Mouse (Mus musculus): ENCODE measurements around the gene Vmn2r21. TPM values are rescaled to one million over a fixed set of nuclear protein-coding genes. Genes with fewer than 3 reads are reported as not detected.
A peak's percentile ranks its signal among the peaks of the same experiment; 100 is the strongest.
"Not testable (repeated sequence)": the region's sequence is repeated elsewhere in the genome, so short reads cannot be mapped to it uniquely, and the experiment has no call there.

Vmn2r21 gene
- polyA plus RNA-seq (2015; fragmentation: Nextera tagmentation; extraction: Ambion mirVana), result not detected in 2 replicates

DNA sequence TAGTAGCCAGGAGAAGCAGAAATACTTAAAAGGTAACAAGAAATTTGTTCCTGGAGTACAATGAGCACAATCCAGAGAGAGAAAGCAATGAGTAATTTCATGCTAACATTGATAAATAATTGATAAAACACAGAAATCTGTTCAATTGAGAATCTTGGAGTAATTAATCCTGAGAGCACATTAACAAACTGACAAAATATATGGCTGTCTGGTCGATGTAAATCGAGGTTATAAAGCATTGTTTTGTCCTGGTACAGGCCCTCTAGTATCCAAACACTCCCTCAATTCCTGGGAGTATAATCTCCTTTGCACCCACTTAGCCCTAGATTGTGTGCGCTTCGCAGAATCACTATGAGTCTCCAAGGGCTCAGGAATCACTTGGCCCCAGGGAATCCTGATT, at the start of gene Vmn2r21:
Vmn2r21 (minus strand) TSS at position 101 of the 400 bp plus-strand sequence.
- ATAC-seq (ENCODE audit: low read depth); H3K4me2 ChIP-seq (ENCODE audit: low read depth, low read length); H3K4me3 ChIP-seq (ENCODE audit: low read depth, low read length); H3K27me3 ChIP-seq (ENCODE audit: control insufficient read depth, insufficient read depth, low read depth, low read length); H3K9me3 ChIP-seq (replicated peaks; ENCODE audit: control insufficient read depth, low read length); H3K4me1 ChIP-seq (ENCODE audit: control insufficient read depth, low read depth, low read length); H3K9ac ChIP-seq (ENCODE audit: low read depth, low read length); H3K27ac ChIP-seq (ENCODE audit: low read length); H3K36me3 ChIP-seq (ENCODE audit: control insufficient read depth, insufficient read depth): not testable (repeated sequence)
- WGBS (ENCODE audit: insufficient replicate concordance), result no CpG with 5 or more reads among the region's 4 CpGs

DNA sequence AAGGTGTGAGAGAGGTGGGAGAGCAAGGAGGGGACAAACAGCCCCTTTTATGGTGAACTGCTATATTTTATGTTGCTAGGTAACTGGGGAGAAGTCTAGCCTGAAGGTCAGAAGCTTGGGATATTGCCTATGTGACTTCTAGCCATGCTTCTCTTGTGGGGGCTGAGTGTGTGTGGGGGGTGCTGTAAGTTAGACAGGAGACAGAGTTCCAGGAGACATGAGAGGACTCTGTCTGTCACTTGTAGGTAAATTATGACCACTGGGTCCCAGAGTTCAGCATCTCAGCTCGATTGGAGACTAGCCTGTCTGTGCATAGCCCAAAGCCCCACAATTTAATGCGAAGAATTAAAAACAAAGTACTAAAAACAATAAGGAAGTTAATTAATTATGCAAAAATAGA, 41.5 kb upstream of the Vmn2r21 start:
- ATAC-seq (ENCODE audit: low read depth); H3K27ac ChIP-seq (ENCODE audit: low read length): not testable (repeated sequence)

DNA sequence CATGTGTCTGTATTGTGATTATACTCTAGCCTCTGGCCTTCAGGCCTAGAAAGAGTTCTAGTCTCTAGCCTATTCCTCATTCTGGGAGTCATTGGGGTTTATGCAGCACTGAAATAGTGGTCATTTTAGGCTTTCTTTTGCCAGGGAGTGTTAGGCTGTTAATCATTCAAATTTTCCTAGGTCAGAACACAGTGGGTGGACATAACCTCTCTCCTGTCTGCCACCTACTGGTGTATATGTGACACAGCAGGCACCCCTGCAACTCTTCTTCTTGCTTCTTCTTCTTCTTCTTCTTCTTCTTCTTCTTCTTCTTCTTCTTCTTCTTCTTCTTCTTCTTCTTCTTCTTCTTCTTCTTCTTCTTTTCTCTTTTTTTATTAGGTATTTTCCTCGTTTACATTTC, 6.5 kb upstream of the Vmn2r21 start:
- no CpG with 5 or more reads among the region's 1 CpGs for WGBS (ENCODE audit: insufficient replicate concordance)
- H3K27ac ChIP-seq (ENCODE audit: low read length); H3K36me3 ChIP-seq (ENCODE audit: control insufficient read depth, insufficient read depth); H3K9me3 ChIP-seq (replicated peaks; ENCODE audit: control insufficient read depth, low read length); H3K9ac ChIP-seq (ENCODE audit: low read depth, low read length); H3K4me3 ChIP-seq (ENCODE audit: low read depth, low read length); H3K4me2 ChIP-seq (ENCODE audit: low read depth, low read length); H3K27me3 ChIP-seq (ENCODE audit: control insufficient read depth, insufficient read depth, low read depth, low read length); H3K4me1 ChIP-seq (ENCODE audit: control insufficient read depth, low read depth, low read length); ATAC-seq (ENCODE audit: low read depth): not testable (repeated sequence)

More for the DNA sequence above, 41.5 kb upstream of the Vmn2r21 start:
- H3K4me1 ChIP-seq (ENCODE audit: control insufficient read depth, low read depth, low read length); H3K4me3 ChIP-seq (ENCODE audit: low read depth, low read length); H3K36me3 ChIP-seq (ENCODE audit: control insufficient read depth, insufficient read depth); H3K9me3 ChIP-seq (replicated peaks; ENCODE audit: control insufficient read depth, low read length); H3K27me3 ChIP-seq (ENCODE audit: control insufficient read depth, insufficient read depth, low read depth, low read length); H3K4me2 ChIP-seq (ENCODE audit: low read depth, low read length); H3K9ac ChIP-seq (ENCODE audit: low read depth, low read length): not testable (repeated sequence)
- WGBS (ENCODE audit: insufficient replicate concordance), result no CpG with 5 or more reads among the region's 2 CpGs

DNA sequence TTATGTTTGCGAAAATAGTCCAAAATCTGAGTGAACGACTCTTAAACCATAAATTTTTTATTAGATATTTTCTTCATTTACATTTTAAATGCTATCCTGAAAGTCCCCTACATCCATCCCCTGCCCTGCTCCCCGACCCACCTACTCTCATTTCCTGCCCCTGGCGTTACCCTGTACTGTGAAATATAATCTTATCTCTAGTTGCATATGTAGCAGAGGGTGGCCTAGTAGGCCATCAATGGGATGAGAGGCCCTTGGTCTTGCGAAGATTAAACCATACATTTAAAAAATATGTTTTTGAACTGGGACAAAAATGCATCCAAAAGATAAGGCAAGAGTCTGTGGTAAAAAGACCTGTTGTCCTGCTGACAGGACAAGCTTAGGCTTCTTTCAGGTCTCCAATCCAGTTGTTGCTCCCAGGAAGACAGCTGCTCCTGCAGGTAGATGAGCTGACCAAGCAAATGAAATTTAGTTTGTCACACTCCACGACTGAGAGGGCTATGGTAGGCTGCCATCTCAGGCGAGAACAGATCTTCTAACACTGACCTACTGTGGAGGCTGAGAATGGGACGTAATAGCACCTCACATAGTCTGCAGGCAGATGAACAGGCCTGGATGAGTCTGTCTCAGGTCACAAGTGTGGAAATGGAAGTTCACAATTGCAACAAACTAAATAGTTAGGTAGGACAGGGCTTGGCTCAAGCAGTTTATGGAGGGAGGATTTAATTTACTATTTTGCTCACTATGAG, 10.8 kb downstream of the Vmn2r21 start:
- peak; percentile 84 for ATAC-seq (ENCODE audit: low read depth)
- not testable (repeated sequence) for H3K4me2 ChIP-seq (ENCODE audit: low read depth, low read length); H3K4me1 ChIP-seq (ENCODE audit: control insufficient read depth, low read depth, low read length); H3K4me3 ChIP-seq (ENCODE audit: low read depth, low read length); H3K27ac ChIP-seq (ENCODE audit: low read length); H3K9me3 ChIP-seq (replicated peaks; ENCODE audit: control insufficient read depth, low read length); H3K36me3 ChIP-seq (ENCODE audit: control insufficient read depth, insufficient read depth); H3K27me3 ChIP-seq (ENCODE audit: control insufficient read depth, insufficient read depth, low read depth, low read length); H3K9ac ChIP-seq (ENCODE audit: low read depth, low read length)
- WGBS (ENCODE audit: insufficient replicate concordance), result no CpG with 5 or more reads among the region's 8 CpGs

DNA sequence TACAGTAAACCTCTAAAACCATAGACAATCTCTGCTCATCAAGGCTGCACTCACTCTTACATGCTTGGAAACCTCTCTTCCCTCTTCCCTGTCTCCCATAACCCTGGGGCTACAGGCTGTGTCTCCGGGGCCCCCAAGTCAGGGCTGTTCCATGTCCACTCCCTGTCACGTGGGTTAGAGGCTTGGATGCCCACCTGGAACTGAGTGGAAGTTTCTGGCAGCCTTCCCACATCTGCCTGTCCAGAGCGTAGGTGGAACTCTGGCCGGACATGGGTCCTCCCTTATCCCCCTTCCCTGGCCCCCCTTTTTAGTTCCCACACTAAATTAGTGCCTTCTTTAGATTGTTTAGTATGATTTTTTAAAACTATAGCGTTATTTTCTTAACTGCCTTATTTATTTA, 60.2 kb downstream of the Vmn2r21 start:
- H3K36me3 ChIP-seq (ENCODE audit: control insufficient read depth, insufficient read depth); H3K4me2 ChIP-seq (ENCODE audit: low read depth, low read length); H3K9me3 ChIP-seq (replicated peaks; ENCODE audit: control insufficient read depth, low read length); H3K27ac ChIP-seq (ENCODE audit: low read length); H3K4me3 ChIP-seq (ENCODE audit: low read depth, low read length); H3K9ac ChIP-seq (ENCODE audit: low read depth, low read length); H3K27me3 ChIP-seq (ENCODE audit: control insufficient read depth, insufficient read depth, low read depth, low read length); ATAC-seq (ENCODE audit: low read depth); H3K4me1 ChIP-seq (ENCODE audit: control insufficient read depth, low read depth, low read length): not testable (repeated sequence)
- WGBS (ENCODE audit: insufficient replicate concordance), result no CpG with 5 or more reads among the region's 5 CpGs

DNA sequence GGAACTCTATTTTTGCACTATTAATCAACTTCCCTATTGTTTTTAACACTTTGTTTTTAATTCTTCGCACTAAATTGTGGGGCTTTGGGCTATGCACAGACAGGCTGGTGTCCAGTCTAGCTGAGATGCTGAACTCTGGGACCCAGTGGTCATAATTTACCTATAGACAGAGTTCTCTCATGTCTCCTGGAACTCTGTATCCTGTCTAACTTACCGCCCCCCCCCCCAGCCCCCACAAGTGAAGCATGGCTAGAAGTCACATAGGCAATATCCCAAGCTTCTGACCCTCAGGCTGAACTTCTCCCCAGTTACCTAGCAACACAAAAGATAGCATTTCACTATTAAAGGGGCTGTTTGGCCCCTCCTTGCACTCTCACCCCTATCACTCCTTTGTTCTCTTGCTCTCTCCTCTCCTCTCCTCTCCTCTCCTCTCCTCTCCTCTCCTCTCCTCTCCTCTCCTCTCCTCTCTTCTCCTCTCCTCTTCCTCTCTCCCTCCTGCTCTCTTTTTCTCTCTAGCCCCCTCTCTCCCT, 60.7 kb downstream of the Vmn2r21 start:
- not testable (repeated sequence) for H3K4me1 ChIP-seq (ENCODE audit: control insufficient read depth, low read depth, low read length); ATAC-seq (ENCODE audit: low read depth); H3K9ac ChIP-seq (ENCODE audit: low read depth, low read length); H3K4me2 ChIP-seq (ENCODE audit: low read depth, low read length); H3K36me3 ChIP-seq (ENCODE audit: control insufficient read depth, insufficient read depth); H3K27me3 ChIP-seq (ENCODE audit: control insufficient read depth, insufficient read depth, low read depth, low read length); H3K4me3 ChIP-seq (ENCODE audit: low read depth, low read length); H3K9me3 ChIP-seq (replicated peaks; ENCODE audit: control insufficient read depth, low read length); H3K27ac ChIP-seq (ENCODE audit: low read length)
- WGBS (ENCODE audit: insufficient replicate concordance), result no CpG with 5 or more reads among the region's 2 CpGs

DNA sequence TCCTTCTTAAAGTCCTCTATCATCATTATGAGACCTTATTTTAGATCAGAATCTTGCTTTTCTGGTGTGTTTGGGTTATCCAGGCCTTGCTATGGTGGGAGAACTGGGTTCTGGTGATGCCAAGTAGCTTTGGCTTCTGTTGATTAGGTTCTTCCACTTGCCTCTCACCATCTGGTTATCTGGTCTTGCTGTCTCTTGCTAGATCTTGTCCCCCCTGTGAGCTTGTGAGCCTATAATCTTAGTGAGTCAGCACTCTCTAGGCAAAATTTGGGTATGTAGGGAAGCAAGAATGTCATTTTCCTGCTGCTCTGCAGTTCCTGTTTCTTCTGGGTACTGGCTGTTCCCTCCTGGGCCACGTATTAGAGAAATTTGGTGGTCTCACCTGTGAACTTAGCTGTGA, 64.6 kb downstream of the Vmn2r21 start:
- H3K9ac ChIP-seq (ENCODE audit: low read depth, low read length); H3K27me3 ChIP-seq (ENCODE audit: control insufficient read depth, insufficient read depth, low read depth, low read length); H3K4me3 ChIP-seq (ENCODE audit: low read depth, low read length); H3K36me3 ChIP-seq (ENCODE audit: control insufficient read depth, insufficient read depth); H3K9me3 ChIP-seq (replicated peaks; ENCODE audit: control insufficient read depth, low read length); H3K4me2 ChIP-seq (ENCODE audit: low read depth, low read length); H3K4me1 ChIP-seq (ENCODE audit: control insufficient read depth, low read depth, low read length); H3K27ac ChIP-seq (ENCODE audit: low read length): not testable (repeated sequence)
- WGBS (ENCODE audit: insufficient replicate concordance), result no CpG with 5 or more reads among the region's 1 CpGs
- peak; percentile 55 for ATAC-seq (ENCODE audit: low read depth)

Other genes with a start within 250 kb of the Vmn2r21 start
- gene Clec4e, start 243.5 kb downstream of the Vmn2r21 start, polyA plus RNA-seq (2015; fragmentation: Nextera tagmentation; extraction: Ambion mirVana), result 1.4 and 1.6 TPM in 2 replicates
- gene Vmn2r19, start 225.1 kb downstream of the Vmn2r21 start, polyA plus RNA-seq (2015; fragmentation: Nextera tagmentation; extraction: Ambion mirVana), result not detected in 2 replicates
- gene Vmn2r20, start 115.3 kb downstream of the Vmn2r21 start, polyA plus RNA-seq (2015; fragmentation: Nextera tagmentation; extraction: Ambion mirVana), result not detected in 2 replicates
- not detected in 2 replicates for gene Vmn2r22, start 117.3 kb upstream of the Vmn2r21 start, polyA plus RNA-seq (2015; fragmentation: Nextera tagmentation; extraction: Ambion mirVana)
- gene Vmn2r23, start 169.3 kb upstream of the Vmn2r21 start, polyA plus RNA-seq (2015; fragmentation: Nextera tagmentation; extraction: Ambion mirVana), result not detected in 2 replicates
- not detected in 2 replicates for gene Vmn2r24, start 245.5 kb upstream of the Vmn2r21 start, polyA plus RNA-seq (2015; fragmentation: Nextera tagmentation; extraction: Ambion mirVana)